ENCODE assay signal across 22 mouse cellular contexts in the genomic region with DNA sequence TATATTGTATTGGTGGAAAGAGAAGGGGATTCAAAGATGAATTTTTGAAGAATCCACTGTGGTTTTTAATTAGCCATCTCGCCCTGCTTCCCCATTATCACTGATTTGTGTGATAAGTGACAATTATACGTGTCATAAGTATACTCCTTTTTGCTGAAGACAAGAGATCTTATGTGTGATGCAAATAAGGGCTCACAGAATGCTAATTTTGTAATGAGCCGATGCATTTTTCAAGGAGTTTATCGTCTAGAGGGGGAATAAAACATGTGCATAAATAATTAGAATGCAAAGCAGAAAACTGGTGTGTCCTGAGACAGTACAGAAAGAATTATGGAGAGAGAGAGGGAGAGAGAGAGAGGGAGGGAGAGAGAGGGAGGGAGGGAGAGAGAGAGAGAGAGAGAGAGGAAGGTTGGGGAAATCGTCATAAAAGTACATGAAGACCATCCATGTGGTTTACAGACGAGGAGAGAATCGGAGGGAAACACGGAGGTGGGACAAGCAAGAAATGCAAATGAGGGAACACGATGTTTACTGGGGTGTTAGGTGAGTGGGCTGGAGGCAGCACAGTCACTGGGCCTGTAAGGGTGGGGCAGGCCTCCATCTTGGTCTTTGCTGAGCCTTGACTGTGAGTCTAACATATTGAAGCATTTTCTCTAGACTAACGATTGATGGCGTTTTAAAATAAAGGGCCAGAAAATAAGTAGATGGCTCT. TPM values are rescaled to one million over a fixed set of nuclear protein-coding genes. Genes with fewer than 3 reads are reported as not detected.
DNase-seq lines count a peak whose midpoint lies in the region; ATAC-seq and TF ChIP-seq lines count a peak whose summit lies in the region.
"Had no signal": no experiment of that assay in that cellular context is flagged by ENCODE, and none has a peak within 500 bp of the region (broad histone marks: within the 10 kb centered on the region; RNA-seq: fewer than 3 reads in every experiment).

No protein-coding gene starts in this region.

- no peak overlapping the region for H3K4me3 ChIP-seq in hindbrain, embryonic 14.5 days (replicated peaks; ENCODE audit: low read length)
- no peak overlapping the region for H3K4me3 ChIP-seq in hindbrain, postnatal 0 days (ENCODE audit: low read length)
- no peak overlapping the region for H3K4me3 ChIP-seq in forebrain, embryonic 14.5 days (ENCODE audit: low read depth, low read length)
- H3K4me3 ChIP-seq in midbrain, postnatal 0 days (ENCODE audit: low read depth, low read length) = no peak overlapping the region
- H3K4me3 ChIP-seq in kidney, embryonic 14.5 days (ENCODE audit: low read length) = no peak overlapping the region
- H3K4me3 ChIP-seq: embryonic facial prominence, embryonic 12.5 days; left cerebral cortex, adult 2 months; limb, embryonic 10.5 days; stomach, embryonic 15.5 days had no signal

- H3K9me3 ChIP-seq in hindbrain, embryonic 14.5 days (ENCODE audit: control insufficient read depth, low read length) = no peaks in the 10 kb centered on the region
- no peaks in the 10 kb centered on the region for H3K9me3 ChIP-seq in hindbrain, postnatal 0 days (ENCODE audit: low read length)
- no peaks in the 10 kb centered on the region for H3K9me3 ChIP-seq in forebrain, embryonic 14.5 days (replicated peaks; ENCODE audit: control insufficient read depth, low read length)
- no peaks in the 10 kb centered on the region for H3K9me3 ChIP-seq in midbrain, postnatal 0 days (ENCODE audit: low read length)
- no peaks in the 10 kb centered on the region for H3K9me3 ChIP-seq in kidney, embryonic 14.5 days (ENCODE audit: control insufficient read depth, low read length)
- H3K9me3 ChIP-seq: embryonic facial prominence, embryonic 12.5 days; limb, embryonic 10.5 days; stomach, embryonic 15.5 days had no signal

- no peak for ATAC-seq in hindbrain, embryonic 14.5 days (ENCODE audit: low FRiP score)
- ATAC-seq in hindbrain, postnatal 0 days = no peak
- ATAC-seq in forebrain, embryonic 14.5 days = peak; percentile 31; the same call in 1 of the 2 replicates
- ATAC-seq in midbrain, postnatal 0 days (ENCODE audit: low FRiP score) = no peak
- no peak for ATAC-seq in kidney, embryonic 14.5 days (ENCODE audit: low FRiP score, low TSS enrichment)
- ATAC-seq: liver, postnatal 0 days; lung, postnatal 0 days; Patski had no signal

- H3K4me2 ChIP-seq in hindbrain, embryonic 14.5 days (replicated peaks) = no peak overlapping the region
- no peak overlapping the region for H3K4me2 ChIP-seq in hindbrain, postnatal 0 days (ENCODE audit: low read depth, low read length)
- H3K4me2 ChIP-seq in forebrain, embryonic 14.5 days (ENCODE audit: low read length) = 0 out of 2 replicates have a peak overlapping the region, but pooled peaks have one; percentile 15
- H3K4me2 ChIP-seq in midbrain, postnatal 0 days (ENCODE audit: low read depth, low read length, poor library complexity, severe bottlenecking) = no peak overlapping the region
- H3K4me2 ChIP-seq in kidney, embryonic 14.5 days (replicated peaks; ENCODE audit: low read depth, low read length) = no peak overlapping the region
- H3K4me2 ChIP-seq: embryonic facial prominence, embryonic 12.5 days; heart, embryonic 11.5 days; stomach, embryonic 15.5 days had no signal

- H3K27me3 ChIP-seq in hindbrain, embryonic 14.5 days (ENCODE audit: control insufficient read depth, insufficient read depth, low read length) = no peaks in the 10 kb centered on the region
- no peaks in the 10 kb centered on the region for H3K27me3 ChIP-seq in hindbrain, postnatal 0 days (ENCODE audit: insufficient read depth, low read length)
- no peaks in the 10 kb centered on the region for H3K27me3 ChIP-seq in forebrain, embryonic 14.5 days (replicated peaks; ENCODE audit: control insufficient read depth, insufficient read depth, low read length)
- no peaks in the 10 kb centered on the region for H3K27me3 ChIP-seq in midbrain, postnatal 0 days (ENCODE audit: insufficient read depth, low read length)
- H3K27me3 ChIP-seq in kidney, embryonic 14.5 days (ENCODE audit: control insufficient read depth, insufficient read depth, low read length) = no peaks in the 10 kb centered on the region
- H3K27me3 ChIP-seq: embryonic facial prominence, embryonic 12.5 days; Patski; stomach, embryonic 15.5 days had no signal

- no peak for TF ChIP-seq CTCF in hindbrain, postnatal 0 days (IDR thresholded peaks at IDR 0.05; ENCODE audit: low read depth)
- TF ChIP-seq CTCF in midbrain, postnatal 0 days (IDR thresholded peaks at IDR 0.05) = no peak

- H3K36me3 ChIP-seq in hindbrain, embryonic 14.5 days (replicated peaks; ENCODE audit: control insufficient read depth, insufficient read depth) = no peaks in the 10 kb centered on the region
- no peaks in the 10 kb centered on the region for H3K36me3 ChIP-seq in hindbrain, postnatal 0 days (ENCODE audit: insufficient read depth, low read length)
- H3K36me3 ChIP-seq in forebrain, embryonic 14.5 days (ENCODE audit: control insufficient read depth, insufficient read depth, low read length) = no peaks in the 10 kb centered on the region
- H3K36me3 ChIP-seq in midbrain, postnatal 0 days (ENCODE audit: insufficient read depth, low read length) = no peaks in the 10 kb centered on the region
- H3K36me3 ChIP-seq in kidney, embryonic 14.5 days (ENCODE audit: control insufficient read depth, insufficient read depth, low read length) = no peaks in the 10 kb centered on the region
- H3K36me3 ChIP-seq: embryonic facial prominence, embryonic 12.5 days; limb, embryonic 10.5 days; stomach, embryonic 15.5 days had no signal

- H3K9ac ChIP-seq in hindbrain, embryonic 14.5 days = no peak overlapping the region
- no peak overlapping the region for H3K9ac ChIP-seq in hindbrain, postnatal 0 days (replicated peaks; ENCODE audit: low read length)
- no peak overlapping the region for H3K9ac ChIP-seq in forebrain, embryonic 14.5 days (ENCODE audit: low read length)
- H3K9ac ChIP-seq in midbrain, postnatal 0 days (replicated peaks; ENCODE audit: low read length, poor library complexity, severe bottlenecking) = no peak overlapping the region
- no peak overlapping the region for H3K9ac ChIP-seq in kidney, embryonic 14.5 days (ENCODE audit: low read depth, low read length)
- H3K9ac ChIP-seq: embryonic facial prominence, embryonic 12.5 days; liver, postnatal 0 days; stomach, embryonic 15.5 days had no signal

- peak overlapping the region; percentile 77; the same call in 1 of the 2 replicates for H3K27ac ChIP-seq in hindbrain, embryonic 14.5 days
- no peak overlapping the region for H3K27ac ChIP-seq in hindbrain, postnatal 0 days
- H3K27ac ChIP-seq in forebrain, embryonic 14.5 days (ENCODE audit: low read depth, low read length) = peak overlapping the region; percentile 81
- peak overlapping the region; percentile 67; the same call in 1 of the 2 replicates for H3K27ac ChIP-seq in midbrain, postnatal 0 days (ENCODE audit: low read depth, low read length)
- no peak overlapping the region for H3K27ac ChIP-seq in kidney, embryonic 14.5 days (ENCODE audit: low read depth, low read length)
- H3K27ac ChIP-seq: embryonic facial prominence, embryonic 12.5 days; left cerebral cortex, adult 2 months; limb, embryonic 10.5 days; stomach, embryonic 15.5 days had no signal

- peak; percentile 31 for DNase-seq in hindbrain, embryonic 14.5 days (ENCODE audit: low spot score)
- DNase-seq in hindbrain, postnatal 0 days (ENCODE audit: low spot score) = no peak
- DNase-seq in brain, adult 2 months (ENCODE audit: low read depth, low spot score) = peak; percentile 63
- DNase-seq in forebrain, embryonic 14.5 days (ENCODE audit: low spot score) = peak; percentile 71
- no peak for DNase-seq in midbrain, postnatal 0 days (ENCODE audit: low spot score)
- no peak for DNase-seq in lung, postnatal 36 days
- no peak for DNase-seq in heart, adult 11 months
- DNase-seq: adrenal gland, adult 2 months; cerebellum, adult 18-20 months; cerebellum, postnatal 14 days; kidney, adult 2 months; kidney, postnatal 10 days; liver, postnatal 0 days; thymus, postnatal 36 days had no signal

- 52% methylated on average over 11 of the region's 11 CpGs for WGBS in hindbrain, embryonic 14.5 days
- WGBS in hindbrain, postnatal 0 days = 61% methylated on average over 11 of the region's 11 CpGs
- WGBS in forebrain, embryonic 14.5 days = 30% methylated on average over 11 of the region's 11 CpGs
- 58% methylated on average over 11 of the region's 11 CpGs for WGBS in midbrain, postnatal 0 days
- WGBS in kidney, embryonic 14.5 days = 79% methylated on average over 11 of the region's 11 CpGs

- H3K4me1 ChIP-seq in hindbrain, embryonic 14.5 days (replicated peaks; ENCODE audit: control insufficient read depth, insufficient read depth, low read length) = peaks cover 55% of the 10 kb centered on the region
- H3K4me1 ChIP-seq in hindbrain, postnatal 0 days (ENCODE audit: insufficient read depth, low read length) = peaks cover 6% of the 10 kb centered on the region; the same call in 1 of the 2 replicates
- peaks cover 59% of the 10 kb centered on the region for H3K4me1 ChIP-seq in forebrain, embryonic 14.5 days (ENCODE audit: control insufficient read depth, insufficient read depth, low read length)
- 0 out of 2 replicates have a peak, but pooled peaks cover 4% of the 10 kb centered on the region for H3K4me1 ChIP-seq in midbrain, postnatal 0 days (ENCODE audit: insufficient read depth, low read length)
- H3K4me1 ChIP-seq in kidney, embryonic 14.5 days (ENCODE audit: control insufficient read depth, insufficient read depth, low read length) = peaks cover 21% of the 10 kb centered on the region

RNA-seq across cellular contexts. Expression of a gene that starts 8.9 kb away (rescaled TPM):
- 32.3 and 35.7 TPM in 2 replicates for polyA plus RNA-seq in hindbrain, embryonic 14.5 days (2014; fragmentation: Nextera tagmentation; extraction: Ambion mirVana)
- total RNA-seq in hindbrain, postnatal 0 days (2014; rRNA removed) = 17.5 and 44.2 TPM in 2 replicates
- 48.5 and 51.6 TPM in 2 replicates for polyA plus RNA-seq in hindbrain, postnatal 0 days (2015; fragmentation: Nextera tagmentation; extraction: Ambion mirVana)
- 21.8 and 22.1 TPM in 2 replicates for polyA plus RNA-seq in forebrain, embryonic 14.5 days (2014; fragmentation: Nextera tagmentation; extraction: Ambion mirVana)
- total RNA-seq in midbrain, postnatal 0 days (2014; rRNA removed) = 24.7 and 30.2 TPM in 2 replicates
- 49.4 and 51.4 TPM in 2 replicates for polyA plus RNA-seq in midbrain, postnatal 0 days (2015; fragmentation: Nextera tagmentation; extraction: Ambion mirVana)
- polyA plus RNA-seq in kidney, embryonic 14.5 days (2014; fragmentation: Nextera tagmentation; extraction: Ambion mirVana) = 23.3 and 25.5 TPM in 2 replicates

Comparison
In these comparisons a context has a peak if more than half of its experiments do, and no peak if none do; other contexts are left out.
1. DNase-seq: peak in hindbrain, embryonic 14.5 days (single experiment), brain, adult 2 months (single experiment) and forebrain, embryonic 14.5 days (single experiment); none in hindbrain, postnatal 0 days (single experiment), midbrain, postnatal 0 days (single experiment), lung, postnatal 36 days (single experiment) and heart, adult 11 months (single experiment).
2. H3K27ac ChIP-seq: peak in hindbrain, embryonic 14.5 days (single experiment), forebrain, embryonic 14.5 days (single experiment) and midbrain, postnatal 0 days (single experiment); none in hindbrain, postnatal 0 days (single experiment) and kidney, embryonic 14.5 days (single experiment).